Mouse (Mus musculus) heart, embryonic 10.5 days (tissue): ENCODE measurements at regions not wholly inside any gene's neighbourhood (a gene's known extent, or its start where the extent isn't known, plus 50 kb on each side); places are given as distances from the start of the nearest gene placed in this dataset.

ENCODE experiments used
- DNase-seq: peaks from one replicate; pipeline ENCODE4 v3.0.0-alpha.2; 2017; ENCODE audit warnings: low spot score
- H3K27ac ChIP-seq: fragments of 300-500 bp; sonication (generic); 2 replicates; pipeline ENCODE4 v1.5.1; 2016; ENCODE audit warnings: mild to moderate bottlenecking
- H3K27me3 ChIP-seq: fragments of 300-500 bp; sonication (generic); 2 replicates; pipeline ENCODE4 v1.6.1; 2016; ENCODE audit warnings: mild to moderate bottlenecking; ENCODE audit not compliant: poor library complexity, insufficient read depth, severe bottlenecking
- H3K36me3 ChIP-seq: fragments of 300-500 bp; sonication (generic); 2 replicates; pipeline ENCODE4 v1.6.1; 2016; ENCODE audit warnings: mild to moderate bottlenecking, moderate library complexity
- H3K4me1 ChIP-seq: fragments of 300-500 bp; sonication (generic); 2 replicates; pipeline ENCODE4 v1.6.1; 2016; ENCODE audit warnings: mild to moderate bottlenecking
- H3K4me3 ChIP-seq: fragments of 300-500 bp; sonication (generic); 2 replicates; pipeline ENCODE4 v1.5.1; 2016; ENCODE audit warnings: mild to moderate bottlenecking, moderate library complexity
- H3K9me3 ChIP-seq: fragments of 300-500 bp; sonication (generic); 2 replicates; pipeline ENCODE4 v1.6.1; 2016; ENCODE audit warnings: mild to moderate bottlenecking, moderate library complexity
- WGBS: fragments of 180-500 bp; shearing (Covaris S2); methylation state at CpG from one replicate; pipeline ENCODE4 v1.1.7; 2016; 5-methylcytosine and 5-hydroxymethylcytosine counted together

DNA sequence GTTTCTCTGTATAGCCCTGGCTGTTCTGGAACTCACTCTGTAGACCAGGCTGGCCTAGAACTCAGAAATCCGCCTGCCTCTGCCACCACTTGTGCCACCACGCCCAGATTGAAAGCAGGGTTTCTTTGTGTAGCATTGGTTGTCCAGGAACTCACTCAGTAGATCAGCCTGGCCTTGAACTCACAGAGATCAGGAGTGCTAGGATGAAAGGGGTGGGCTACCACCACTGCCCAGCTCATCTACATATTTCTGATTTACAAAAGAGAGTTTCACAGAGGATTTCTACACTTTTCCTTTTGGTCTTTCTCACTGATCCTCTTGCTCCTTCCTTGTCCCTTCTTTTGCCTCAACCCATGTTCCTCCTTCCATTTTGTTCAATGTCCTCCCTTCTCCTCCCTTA, 53.1 kb upstream of the Lbx1 start:
- 66% methylated on average over 2 of the region's 2 CpGs for WGBS
- H3K4me1 ChIP-seq: peaks cover 8% of the 10 kb centered on the region

DNA sequence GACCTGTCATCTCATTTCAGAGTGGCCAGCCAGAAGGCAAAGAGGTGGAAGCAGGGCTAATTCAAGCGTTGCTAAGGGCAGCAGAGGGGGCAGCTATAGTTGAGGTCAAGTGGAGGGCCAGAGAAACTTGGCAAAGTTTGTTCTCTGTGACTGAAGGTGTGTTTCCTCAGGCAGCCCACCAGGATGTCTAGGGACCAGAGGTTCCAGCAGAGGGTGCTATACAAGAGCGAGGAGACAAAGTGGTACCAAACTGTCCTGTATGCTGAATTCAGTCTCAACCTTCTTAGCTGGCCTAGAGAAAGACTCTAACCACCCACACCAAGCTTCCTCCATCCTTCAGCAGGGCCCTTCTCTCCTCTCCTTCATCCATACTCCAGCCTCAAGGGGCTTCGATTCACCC, 62.2 kb upstream of the Lbx1 start:
- Histone ChIP-seq H3K4me3 (no peak overlapping the region), H3K27me3 (peaks cover 92% of the 10 kb centered on the region), H3K4me1 (peaks cover 78% of the 10 kb centered on the region), H3K9me3 (no peaks in the 10 kb centered on the region), H3K27ac (no peak overlapping the region), H3K36me3 (no peaks in the 10 kb centered on the region)
- 35% methylated on average over 3 of the region's 3 CpGs for WGBS
- DNase-seq: no peak

More for the DNA sequence above, 53.1 kb upstream of the Lbx1 start:
- no peak overlapping the region for H3K4me3 ChIP-seq
- H3K9me3 ChIP-seq: no peaks in the 10 kb centered on the region
- no peaks in the 10 kb centered on the region for H3K36me3 ChIP-seq
- H3K27ac ChIP-seq: no peak overlapping the region
- peaks cover 24% of the 10 kb centered on the region for H3K27me3 ChIP-seq
- no peak for DNase-seq

DNA sequence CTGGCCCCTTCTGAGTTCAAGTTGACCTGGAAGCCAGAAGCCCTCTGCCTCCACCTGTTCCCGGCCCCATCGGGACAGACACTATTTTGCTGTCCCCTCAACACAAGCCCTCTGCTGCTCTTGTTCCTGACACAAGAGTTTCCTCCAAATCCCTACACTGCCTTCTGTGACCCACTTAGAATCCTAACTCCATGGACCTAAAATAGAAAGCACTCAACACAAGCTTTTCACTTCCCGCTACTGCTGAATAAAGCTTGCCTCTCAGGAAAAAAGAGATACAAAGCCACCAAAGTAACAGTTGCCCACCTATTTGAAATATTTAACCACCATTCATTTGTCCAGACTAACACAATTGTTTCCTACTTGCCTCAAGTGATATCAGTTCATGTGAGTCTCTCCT, 63.7 kb upstream of the Lbx1 start:
- Histone ChIP-seq H3K36me3 (no peaks in the 10 kb centered on the region), H3K27ac (peak overlapping the region; percentile 31), H3K4me1 (peaks cover 72% of the 10 kb centered on the region), H3K9me3 (no peaks in the 10 kb centered on the region), H3K4me3 (no peak overlapping the region), H3K27me3 (peaks cover 95% of the 10 kb centered on the region)
- no peak for DNase-seq
- 45% methylated on average over 3 of the region's 3 CpGs for WGBS

DNA sequence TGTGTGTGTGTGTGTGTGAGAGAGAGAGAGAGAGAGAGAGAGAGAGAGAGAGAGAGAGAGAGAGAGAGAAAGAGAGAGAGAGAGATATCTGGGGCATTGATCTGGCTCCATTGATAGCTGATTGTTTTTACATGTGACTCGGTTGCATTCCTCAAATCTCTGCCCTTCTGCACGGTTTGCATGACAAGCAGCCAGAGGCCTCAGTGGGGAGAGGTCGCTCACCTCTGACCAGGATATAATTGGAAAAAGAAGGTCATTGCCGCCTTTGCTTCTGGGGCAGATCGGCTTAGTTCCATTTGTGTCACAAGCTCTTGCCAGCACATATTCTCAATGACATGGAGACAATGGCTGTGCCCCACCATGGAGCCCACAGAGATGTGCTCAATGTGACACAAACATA, 63.8 kb upstream of the Btrc start:
- Histone ChIP-seq H3K4me3 (no peak overlapping the region), H3K4me1 (peaks cover 67% of the 10 kb centered on the region), H3K9me3 (no peaks in the 10 kb centered on the region), H3K36me3 (no peaks in the 10 kb centered on the region), H3K27me3 (peaks cover 99% of the 10 kb centered on the region), H3K27ac (peak overlapping the region; percentile 31; the same call in 1 of the 2 replicates)
- no peak for DNase-seq
- 33% methylated on average over 5 of the region's 5 CpGs for WGBS

DNA sequence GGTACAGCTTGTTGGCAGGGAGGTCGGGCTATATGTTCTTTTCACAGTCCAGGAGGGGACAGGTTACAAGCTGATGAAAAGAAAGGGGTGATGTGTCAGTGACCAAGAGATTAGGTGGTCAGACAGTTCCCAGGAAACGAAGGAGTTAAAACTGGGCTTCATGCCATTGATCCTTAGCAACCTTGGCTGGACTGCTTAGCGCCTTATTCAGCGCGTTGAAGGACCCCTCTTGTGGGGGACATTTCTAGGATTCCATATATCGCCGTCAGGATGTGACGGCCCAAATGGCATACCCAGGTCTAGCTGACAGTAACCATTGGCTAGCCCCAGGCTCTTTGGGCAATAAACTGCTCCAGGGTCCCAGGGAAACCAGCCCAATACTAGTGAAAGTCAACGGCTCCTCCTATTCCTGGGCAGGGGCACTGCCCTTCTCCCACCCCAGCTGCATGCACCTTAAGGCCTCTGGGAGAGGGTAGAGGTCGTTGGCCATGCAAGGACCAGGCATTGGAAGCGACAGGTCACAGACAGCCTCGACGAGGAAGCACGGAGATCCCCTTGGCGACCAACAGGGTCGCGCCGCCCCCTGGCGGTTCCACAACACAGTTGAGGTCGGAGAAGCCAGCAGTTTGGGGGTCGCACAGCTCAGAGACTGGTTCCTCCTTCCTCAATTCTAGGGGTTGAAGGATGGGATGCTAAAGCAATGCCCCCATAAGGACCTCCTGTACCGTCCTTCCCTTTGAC, 62.7 kb upstream of the Btrc start:
- Histone ChIP-seq H3K36me3 (no peaks in the 10 kb centered on the region), H3K27ac (peak overlapping the region; percentile 83), H3K4me1 (peaks cover 57% of the 10 kb centered on the region), H3K9me3 (no peaks in the 10 kb centered on the region), H3K4me3 (peak overlapping the region; percentile 75), H3K27me3 (peaks cover 99% of the 10 kb centered on the region)
- WGBS: 4% methylated on average over 22 of the region's 22 CpGs
- peak; percentile 89 for DNase-seq

DNA sequence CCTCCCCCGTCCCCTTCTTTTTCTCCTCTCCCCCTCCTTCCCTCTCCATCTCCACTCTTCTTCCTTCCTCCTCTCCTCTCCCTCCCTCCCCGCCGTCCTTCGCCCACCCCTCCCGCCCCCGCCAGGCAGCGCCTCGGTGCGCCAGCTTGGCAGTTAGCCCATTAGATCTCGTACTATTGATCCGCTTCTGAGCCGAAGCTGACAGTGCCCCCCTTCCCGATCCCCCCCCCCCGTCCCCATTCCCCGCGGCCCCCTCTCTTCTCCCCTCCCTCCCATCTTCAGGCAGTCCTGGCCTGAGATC, 62.2 kb upstream of the Btrc start:
- Histone ChIP-seq H3K4me3 (peak overlapping the region; percentile 75), H3K4me1 (peaks cover 55% of the 10 kb centered on the region), H3K36me3 (no peaks in the 10 kb centered on the region), H3K27me3 (peaks cover 99% of the 10 kb centered on the region), H3K9me3 (no peaks in the 10 kb centered on the region), H3K27ac (peak overlapping the region; percentile 83)
- no peak for DNase-seq
- WGBS: 5% methylated on average over 16 of the region's 16 CpGs

DNA sequence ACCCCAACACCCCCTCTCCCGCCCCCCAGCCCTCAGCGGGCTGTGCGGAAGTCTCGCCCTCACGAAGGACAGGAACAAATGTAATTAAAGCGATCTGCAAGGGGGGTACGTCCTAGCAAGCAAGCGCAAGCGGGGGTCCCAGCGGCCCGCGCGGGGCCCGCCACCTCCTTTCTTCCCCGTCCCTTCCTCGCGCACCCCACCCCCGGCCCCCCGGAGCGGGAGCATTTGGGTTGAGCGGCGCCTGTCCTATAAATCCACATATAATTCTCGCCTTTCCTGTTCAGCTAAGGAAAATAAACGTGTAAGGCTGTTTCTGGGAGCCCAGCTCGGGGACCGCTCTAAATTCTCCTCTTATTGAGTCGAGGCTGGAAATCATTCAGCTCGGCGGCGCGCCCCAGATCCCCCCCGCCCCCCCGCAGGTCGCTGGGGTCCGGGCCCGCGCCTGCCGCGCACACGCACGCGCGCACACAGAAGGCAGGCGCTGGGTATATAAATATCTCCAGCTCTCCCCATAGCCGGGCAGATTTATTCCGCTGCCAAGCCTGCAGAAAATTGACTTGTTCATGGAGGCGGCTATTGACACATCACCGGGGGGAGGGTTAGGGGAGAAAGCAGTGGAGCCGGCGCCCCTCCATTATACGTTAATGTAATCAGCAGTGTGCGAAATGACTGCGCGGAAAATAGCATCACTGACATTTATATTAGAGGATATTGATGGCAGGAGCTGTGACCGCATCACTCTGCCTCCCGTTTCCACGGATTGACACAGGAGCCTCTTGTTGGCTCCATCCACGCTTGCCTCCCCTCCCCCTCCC, 61.6 kb upstream of the Btrc start:
- no peaks in the 10 kb centered on the region for H3K36me3 ChIP-seq
- peaks cover 53% of the 10 kb centered on the region for H3K4me1 ChIP-seq
- H3K27me3 ChIP-seq: peaks cover 99% of the 10 kb centered on the region
- no peaks in the 10 kb centered on the region for H3K9me3 ChIP-seq
- WGBS: under 1% methylated on average over 57 of the region's 58 CpGs
- peak overlapping the region; percentile 75 for H3K4me3 ChIP-seq
- DNase-seq: no peak
- peak overlapping the region; percentile 83 for H3K27ac ChIP-seq

DNA sequence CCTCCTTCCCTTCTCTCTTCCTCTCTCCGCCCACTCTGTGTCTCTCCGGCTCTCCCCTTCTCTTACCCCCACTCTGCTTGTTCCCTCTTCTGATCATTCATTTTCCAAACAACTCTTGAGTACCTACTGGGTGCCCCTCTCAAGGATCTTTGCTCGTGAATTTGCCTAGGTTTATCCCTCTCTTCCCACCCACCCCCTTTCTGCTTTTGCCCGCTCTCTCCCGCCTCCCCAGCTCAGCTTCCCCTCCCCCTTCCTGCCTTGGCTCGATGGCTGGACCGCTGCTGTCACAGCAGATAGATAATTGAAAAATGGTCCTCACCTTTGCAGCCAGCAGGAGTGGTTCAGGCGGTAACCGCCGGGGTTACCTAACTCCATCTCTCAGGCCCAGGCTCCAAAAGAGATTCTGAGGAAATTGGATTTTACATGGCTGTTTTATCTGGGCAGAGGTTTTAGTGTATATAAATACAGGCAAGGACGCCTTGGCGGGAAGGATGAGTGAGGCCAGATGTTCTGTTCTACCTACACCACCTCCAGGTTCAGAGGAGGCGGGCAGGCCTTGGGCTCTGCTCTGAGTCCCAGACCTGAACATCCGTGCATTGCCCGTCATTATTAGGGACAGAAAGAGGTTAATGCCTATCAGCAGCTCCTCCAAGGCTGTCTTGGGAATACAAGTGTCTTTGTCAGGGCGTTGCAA, 60.8 kb upstream of the Btrc start:
- DNase-seq: no peak
- Histone ChIP-seq H3K4me1 (peaks cover 54% of the 10 kb centered on the region), H3K27ac (peak overlapping the region; percentile 83), H3K36me3 (no peaks in the 10 kb centered on the region), H3K27me3 (peaks cover 99% of the 10 kb centered on the region), H3K9me3 (no peaks in the 10 kb centered on the region), H3K4me3 (peak overlapping the region; percentile 75)
- WGBS: 4% methylated on average over 16 of the region's 16 CpGs

DNA sequence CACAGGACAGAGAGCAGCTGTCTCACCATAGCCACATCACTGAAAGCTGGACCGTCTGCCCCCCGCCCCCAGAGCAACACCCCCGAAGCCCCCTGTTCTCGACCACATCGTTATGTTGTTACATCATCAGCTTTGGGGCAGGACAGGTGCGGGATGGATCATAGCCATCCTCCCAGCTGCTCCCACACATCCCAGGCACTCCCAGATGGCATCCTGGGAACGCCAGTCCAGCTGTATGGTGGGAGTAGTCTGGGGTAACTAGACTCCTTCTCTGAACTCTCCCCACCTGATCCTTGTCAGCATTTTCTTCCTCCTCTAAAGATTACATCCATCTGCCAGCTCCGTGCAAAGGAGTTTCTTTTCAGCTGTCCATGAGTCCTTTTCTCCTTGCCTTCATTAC, 59.0 kb upstream of the Btrc start:
- no peak for DNase-seq
- Histone ChIP-seq H3K27ac (no peak overlapping the region), H3K36me3 (no peaks in the 10 kb centered on the region), H3K27me3 (peaks cover 95% of the 10 kb centered on the region), H3K9me3 (no peaks in the 10 kb centered on the region), H3K4me3 (no peak overlapping the region), H3K4me1 (peaks cover 50% of the 10 kb centered on the region)
- WGBS: 26% methylated on average over 8 of the region's 8 CpGs

DNA sequence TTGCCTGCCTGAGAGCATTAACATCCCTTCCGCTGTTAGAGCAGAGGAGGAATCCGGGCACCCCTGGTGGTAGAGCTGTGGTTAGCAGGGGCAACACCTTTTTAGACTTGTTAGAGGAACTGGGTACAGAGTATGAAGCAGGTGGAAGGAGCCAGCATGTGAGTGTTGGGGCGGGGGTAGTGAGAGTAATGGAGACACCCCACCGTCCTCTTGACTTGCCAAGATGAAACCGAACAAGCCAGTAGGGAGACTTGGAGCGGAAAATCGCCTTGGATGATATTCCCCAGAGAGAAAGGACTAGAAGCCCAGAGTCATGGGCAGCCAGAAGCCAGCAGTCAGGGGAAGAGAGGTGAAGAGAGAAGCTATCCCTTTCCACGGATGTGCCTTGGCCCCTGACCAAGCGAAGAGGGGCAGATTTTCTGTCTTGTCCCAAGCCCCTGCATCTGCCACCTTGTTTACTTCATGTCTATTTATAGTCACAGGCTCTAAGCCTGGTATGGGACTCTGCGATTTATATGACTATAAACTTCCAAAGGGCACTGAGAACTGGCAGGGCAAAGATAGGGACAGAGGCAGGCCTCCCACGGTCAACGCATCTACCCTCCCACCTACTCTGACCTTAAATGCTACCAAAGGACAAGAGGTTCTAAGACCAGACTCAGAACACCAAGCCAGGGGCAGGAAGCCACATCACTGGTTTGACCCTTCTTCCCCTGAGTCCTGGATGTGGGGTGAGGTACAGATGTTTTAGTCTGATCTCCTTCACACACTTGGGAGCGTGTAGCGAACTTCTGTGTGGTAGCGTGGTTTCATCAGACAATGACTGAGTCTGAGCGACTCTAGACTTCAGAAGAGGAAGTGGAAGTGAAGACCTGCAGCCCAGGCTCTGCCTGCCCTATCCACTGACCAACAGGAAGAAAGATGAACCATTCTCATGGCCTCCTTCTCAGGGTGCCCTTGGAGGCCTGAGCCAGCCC, 55.9 kb upstream of the Btrc start:
- Histone ChIP-seq H3K27me3 (peaks cover 77% of the 10 kb centered on the region), H3K4me1 (peaks cover 45% of the 10 kb centered on the region), H3K9me3 (no peaks in the 10 kb centered on the region), H3K4me3 (no peak overlapping the region), H3K27ac (no peak overlapping the region), H3K36me3 (no peaks in the 10 kb centered on the region)
- DNase-seq: no peak
- 47% methylated on average over 16 of the region's 16 CpGs for WGBS

DNA sequence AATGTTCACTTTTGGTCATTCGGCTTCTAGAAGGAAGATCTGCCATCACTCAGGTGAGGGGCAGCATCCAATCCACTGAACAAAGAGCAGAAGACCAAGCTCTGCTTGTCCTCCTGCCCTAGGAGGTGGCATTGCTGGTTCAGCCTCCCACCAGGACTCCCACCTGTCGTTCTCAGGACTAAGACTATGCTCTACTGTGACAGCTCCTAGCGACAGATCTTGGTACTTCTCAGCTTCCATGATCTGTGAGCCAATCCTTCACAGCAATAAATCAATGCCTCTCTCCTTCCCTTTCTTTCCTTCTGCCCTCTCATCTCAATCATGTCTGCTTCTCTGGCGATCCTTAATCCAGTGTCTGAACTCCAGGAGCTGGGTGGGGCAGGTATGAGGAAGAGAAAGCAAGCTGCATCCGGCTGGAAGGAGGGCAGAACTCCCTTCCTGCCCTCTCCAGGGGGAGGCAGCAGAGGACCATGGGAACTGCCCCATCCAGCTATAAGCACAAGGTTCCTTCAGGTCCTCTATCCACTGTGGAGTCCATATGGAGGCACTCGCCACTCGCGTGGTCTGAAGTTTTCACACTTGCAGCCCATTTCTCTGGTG, 54.8 kb upstream of the Btrc start:
- WGBS: 54% methylated on average over 8 of the region's 8 CpGs
- no peaks in the 10 kb centered on the region for H3K9me3 ChIP-seq
- no peak for DNase-seq
- peaks cover 49% of the 10 kb centered on the region for H3K4me1 ChIP-seq
- H3K27me3 ChIP-seq: peaks cover 68% of the 10 kb centered on the region
- no peak overlapping the region for H3K27ac ChIP-seq
- H3K36me3 ChIP-seq: no peaks in the 10 kb centered on the region
- no peak overlapping the region for H3K4me3 ChIP-seq

DNA sequence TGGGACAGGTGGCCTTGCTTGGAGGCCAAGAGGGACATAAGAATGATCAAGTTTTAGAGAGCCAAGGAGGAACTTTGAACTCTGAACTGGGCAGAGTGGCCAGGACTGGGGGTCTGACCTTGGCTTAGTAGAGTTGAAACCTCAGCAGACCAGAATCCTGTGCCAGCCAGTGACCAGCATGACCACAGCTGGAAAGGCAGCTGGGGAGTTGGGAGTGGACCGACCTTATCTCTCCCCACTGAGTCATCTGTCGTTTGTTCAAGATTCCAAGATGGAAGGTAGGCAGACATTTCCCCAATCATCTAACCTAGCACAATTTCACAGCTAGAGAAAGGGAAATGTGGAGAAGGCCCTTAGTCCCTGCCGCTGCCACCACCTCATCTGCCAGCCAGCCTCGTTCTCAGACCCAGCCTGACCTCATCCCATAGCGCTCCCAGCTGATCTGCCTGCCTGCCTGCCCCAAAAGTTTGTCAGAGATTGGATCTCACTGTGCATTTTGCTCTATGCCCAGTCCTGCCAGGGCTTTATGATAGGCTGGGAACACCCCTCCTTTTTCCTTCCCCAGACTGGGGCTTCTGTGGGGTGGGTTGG, 53.1 kb upstream of the Btrc start:
- Histone ChIP-seq H3K27me3 (peaks cover 52% of the 10 kb centered on the region), H3K4me3 (peak overlapping the region; percentile 58), H3K9me3 (no peaks in the 10 kb centered on the region), H3K36me3 (no peaks in the 10 kb centered on the region), H3K27ac (peak overlapping the region; percentile 75), H3K4me1 (peaks cover 49% of the 10 kb centered on the region)
- 29% methylated on average over 5 of the region's 5 CpGs for WGBS
- DNase-seq: no peak
